Mouse (Mus musculus) embryo, embryonic 11 days (tissue): Measurements from ENCODE around the gene Kcnab1.

Experiments
- DNase-seq: peaks from one replicate; pipeline ENCODE4 v3.0.0-alpha.2; 2015

Kcnab1 gene

DNA sequence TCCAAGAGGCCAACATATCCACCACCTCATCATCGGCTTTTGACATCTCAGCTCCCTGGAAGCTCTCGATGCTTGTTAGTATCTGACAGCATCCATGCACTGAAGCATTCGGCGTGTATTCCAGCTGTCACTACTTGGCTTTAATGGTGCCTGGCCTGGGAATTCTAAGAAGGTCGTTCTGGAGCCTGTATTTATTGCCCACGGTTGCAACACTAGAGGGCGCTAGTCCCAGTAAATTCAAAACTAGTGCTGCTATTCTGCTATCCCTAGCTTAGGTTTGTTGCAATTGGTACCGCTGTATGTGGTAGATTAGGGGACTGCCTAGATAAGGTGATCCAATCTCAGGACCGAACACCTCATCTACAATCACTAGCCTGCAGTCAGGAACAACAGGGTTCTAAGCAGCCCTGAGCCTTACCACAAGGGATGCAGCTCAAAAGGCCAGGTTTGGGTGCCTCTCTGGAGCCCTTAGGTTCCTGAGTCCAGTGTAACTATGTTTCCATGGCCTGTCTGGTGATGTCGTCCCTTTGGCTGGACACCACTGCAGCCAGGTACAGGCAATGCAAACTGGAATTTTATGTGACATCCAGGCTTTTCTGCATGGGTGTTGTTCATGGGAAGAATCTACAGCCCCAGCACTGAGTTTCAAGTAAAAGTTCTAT, 208.8 kb downstream of the Kcnab1 start:
- DNase-seq, result peak; percentile 78

DNA sequence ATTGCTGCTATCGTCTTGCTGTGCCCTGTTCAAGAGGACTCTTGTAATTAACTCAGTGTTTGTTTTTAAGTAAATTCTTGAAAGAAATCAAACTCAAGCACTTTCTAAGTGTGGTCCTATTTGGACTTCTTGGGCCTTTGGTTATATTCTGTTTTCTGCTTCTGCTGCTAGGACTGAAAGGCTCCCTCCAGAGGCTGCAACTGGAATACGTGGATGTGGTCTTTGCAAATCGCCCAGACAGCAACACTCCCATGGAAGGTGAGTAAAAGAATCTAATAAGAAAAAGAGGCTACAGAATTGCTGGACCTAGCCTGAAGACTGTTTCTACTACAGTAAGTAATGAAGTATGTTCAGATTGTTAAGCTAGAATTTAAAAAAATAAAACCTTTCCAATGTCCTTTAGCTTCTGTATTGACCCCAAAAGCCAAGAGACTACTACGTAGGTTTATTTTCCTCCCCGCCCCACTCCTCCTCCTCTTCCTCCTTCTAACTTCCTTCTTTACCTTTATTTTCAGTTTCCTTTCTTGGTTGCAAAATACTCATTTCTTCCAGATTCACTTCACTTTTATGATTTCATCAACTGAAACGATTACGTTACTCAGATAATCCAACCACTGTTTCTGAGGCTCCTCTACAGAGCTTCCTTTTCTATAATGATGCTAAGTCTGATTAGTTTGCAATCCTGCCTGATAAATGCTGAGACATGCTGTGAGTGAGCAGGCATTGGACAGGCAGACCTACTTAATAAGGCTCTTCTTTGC, 210.2 kb downstream of the Kcnab1 start:
- DNase-seq, result peak; percentile 30

- DNase-seq, result no peak
These were observed 211.8 kb downstream of the Kcnab1 start for GRCm38 (mm10) chr3:65320990-65321389.

DNA sequence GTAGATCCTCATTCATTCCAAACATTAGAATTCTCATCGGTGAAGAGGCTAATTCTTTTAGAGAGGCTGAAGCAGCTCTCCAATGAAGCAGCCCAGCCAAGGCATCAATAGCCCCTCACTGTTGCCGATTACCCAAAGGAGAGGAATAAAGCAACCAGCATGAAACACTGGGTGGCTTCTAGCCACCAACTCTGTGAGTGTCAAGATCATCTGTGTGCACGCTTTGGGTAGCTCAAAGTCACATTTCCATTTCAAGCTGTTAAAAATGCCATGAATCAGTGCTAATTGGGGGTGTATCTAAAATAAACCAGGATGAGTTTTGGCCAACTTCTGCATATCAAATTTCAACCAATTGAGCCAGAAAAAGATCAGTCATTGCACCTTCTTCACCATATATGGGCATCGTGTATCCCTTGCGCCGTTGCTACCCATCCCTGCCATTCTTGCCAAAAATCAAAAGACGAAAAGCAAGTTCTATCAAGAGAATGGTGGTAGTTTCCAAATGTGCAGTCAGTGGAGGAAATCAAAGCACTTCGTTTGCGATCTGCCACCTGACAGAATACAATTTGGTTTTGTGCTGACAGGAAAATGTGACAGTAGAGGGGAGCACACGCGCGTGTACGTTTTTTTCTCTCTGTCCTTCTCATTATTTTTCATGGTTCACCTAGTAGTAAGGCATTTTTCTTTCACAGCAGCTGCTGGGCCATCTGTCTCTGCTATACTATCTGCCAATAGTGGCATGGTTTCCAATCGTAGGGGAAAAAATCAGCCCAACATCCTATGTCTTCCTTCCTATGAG, 213.0 kb downstream of the Kcnab1 start:
- DNase-seq, result no peak

GRCm38 (mm10) chr3:65325254-65325653, 216.1 kb downstream of the Kcnab1 start:
- DNase-seq, result no peak

GRCm38 (mm10) chr3:65328814-65329213, 219.6 kb downstream of the Kcnab1 start:
- DNase-seq, result no peak

GRCm38 (mm10) chr3:65337835-65338464, 228.8 kb downstream of the Kcnab1 start:
- DNase-seq, result peak; percentile 31

DNA sequence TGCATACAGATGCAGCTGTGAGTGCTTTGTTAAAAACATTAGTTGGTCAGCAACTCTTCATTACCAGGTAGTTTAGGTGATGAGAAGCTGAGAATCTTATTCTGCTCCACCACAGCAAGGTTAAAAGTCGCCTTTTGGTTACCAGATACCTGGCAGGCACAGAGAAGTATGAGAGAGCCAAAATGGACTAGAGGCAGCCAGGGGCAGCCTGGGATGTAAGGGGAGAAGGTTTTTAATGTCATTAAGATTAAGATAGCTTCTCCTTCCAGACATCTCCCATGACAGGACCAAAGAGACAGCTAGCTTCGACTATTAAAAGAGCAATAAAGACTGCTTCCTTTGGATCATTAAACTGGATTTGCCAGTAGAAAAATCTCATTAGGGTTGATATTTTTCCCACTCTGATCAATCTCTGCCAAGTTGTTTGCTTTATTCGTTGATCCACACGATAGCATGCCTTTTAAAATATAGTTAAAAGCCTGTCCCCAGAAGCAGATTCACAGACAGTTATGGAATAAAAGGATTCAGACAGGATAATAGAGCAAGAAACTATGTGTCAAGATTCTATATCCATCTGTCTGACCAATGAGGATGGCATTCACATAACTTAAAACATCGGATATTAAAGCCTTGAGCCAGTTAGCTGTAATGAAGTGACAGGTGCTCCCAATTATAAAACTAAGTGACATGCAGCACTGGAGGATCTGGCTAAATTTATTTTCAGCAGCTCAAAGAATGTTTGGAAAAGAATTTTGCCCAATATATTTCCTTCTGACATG, 231.2 kb downstream of the Kcnab1 start:
- DNase-seq, result no peak

DNA sequence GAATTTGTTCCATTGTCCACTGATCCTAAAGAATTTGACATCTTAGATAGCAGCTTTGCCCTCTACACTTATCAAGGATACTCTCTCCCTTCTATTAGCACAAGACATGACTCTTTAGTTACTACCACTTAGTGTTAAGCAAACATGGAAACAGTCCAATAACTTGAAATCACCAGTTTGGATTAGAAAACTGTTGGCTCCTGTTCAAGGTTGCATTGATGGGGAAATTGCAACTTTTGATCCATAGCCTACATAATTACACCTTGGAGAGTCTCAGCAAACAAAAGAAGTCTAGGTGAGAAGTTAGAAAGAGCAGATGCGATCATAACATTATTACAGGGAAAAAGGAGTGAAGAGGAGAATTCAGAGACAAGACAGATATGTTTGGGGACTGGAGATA, 237.0 kb downstream of the Kcnab1 start:
- DNase-seq, result no peak

- peak; percentile 57 for DNase-seq
These were observed 243.3 kb downstream of the Kcnab1 start for GRCm38 (mm10) chr3:65352278-65353127.

DNA sequence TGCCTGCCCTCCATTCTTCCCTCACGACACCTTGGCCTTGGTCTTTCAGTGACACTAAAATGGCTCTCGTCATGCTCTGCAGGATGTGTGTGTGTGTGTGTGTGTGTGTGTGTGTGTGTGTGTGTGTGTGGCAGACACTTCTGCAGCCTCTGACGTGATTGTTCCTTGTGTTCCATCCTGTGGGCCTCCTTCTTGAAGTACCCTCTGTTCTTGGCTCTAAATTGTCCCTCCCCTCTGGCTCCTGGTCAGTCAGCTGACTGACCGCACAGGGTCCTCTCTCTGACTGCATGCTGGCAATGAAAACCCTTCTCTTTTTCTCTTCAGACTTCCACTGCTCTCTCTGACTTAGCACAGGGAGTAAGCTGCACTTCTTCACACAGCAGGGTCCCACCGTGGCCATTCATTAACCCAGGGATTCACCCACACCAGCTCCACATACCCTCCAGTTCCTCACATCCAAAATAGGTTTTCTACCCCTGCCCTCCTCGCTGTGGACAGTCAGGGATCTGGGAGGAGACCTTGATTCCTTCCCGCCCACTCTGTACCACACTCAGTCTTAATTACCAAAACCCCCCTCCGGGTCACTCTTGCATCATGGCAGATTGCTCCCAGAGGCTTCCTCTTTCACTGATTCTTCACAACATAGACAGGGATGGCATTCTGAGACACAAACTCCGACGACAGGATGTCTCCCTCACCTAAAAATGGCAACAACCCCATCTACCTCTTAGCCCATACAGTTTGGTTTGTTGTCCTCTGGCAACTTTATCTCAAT, 244.3 kb downstream of the Kcnab1 start:
- no peak for DNase-seq

GRCm38 (mm10) chr3:65355479-65355878, 246.3 kb downstream of the Kcnab1 start:
- no peak for DNase-seq

GRCm38 (mm10) chr3:65358275-65358674, 249.1 kb downstream of the Kcnab1 start:
- no peak for DNase-seq

GRCm38 (mm10) chr3:65358841-65359240, 249.7 kb downstream of the Kcnab1 start:
- no peak for DNase-seq

DNA sequence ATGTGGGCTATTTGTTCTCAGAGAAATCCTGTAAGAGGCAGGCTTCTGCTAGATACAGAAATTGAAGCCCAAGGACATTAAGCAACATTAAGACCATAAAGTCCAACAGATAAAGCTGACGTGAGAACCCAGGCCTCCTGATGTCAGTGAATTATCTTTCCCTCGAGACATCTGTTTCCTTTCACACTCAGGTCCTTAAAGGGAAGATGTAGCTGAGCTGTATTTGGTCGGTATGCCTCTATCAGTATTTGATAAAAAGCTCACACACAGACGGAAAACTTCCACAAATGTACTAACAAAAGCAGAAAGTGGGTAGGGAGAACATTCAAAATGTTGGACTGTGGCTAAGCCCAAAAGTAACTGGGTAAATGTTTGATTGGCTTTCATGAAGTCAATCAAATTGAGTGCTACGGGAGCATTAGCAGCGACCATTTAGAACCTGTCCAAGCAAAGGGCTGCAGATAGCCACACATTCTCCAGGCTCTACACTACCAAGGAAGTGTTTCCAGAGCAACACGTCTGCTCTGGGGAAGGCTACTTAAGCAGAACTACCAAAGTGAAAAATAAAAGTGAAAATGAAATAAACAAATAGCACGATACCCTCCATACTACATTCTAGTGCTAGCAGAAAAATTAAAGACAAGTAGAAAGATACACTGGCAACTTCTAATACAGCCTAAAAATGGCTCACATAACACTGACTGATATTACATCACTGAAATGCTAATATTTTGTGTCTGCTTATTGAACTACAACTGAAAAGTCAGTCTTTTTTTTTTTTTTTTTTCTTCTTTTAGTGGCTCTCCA, 251.2 kb downstream of the Kcnab1 start:
- DNase-seq, result no peak

DNA sequence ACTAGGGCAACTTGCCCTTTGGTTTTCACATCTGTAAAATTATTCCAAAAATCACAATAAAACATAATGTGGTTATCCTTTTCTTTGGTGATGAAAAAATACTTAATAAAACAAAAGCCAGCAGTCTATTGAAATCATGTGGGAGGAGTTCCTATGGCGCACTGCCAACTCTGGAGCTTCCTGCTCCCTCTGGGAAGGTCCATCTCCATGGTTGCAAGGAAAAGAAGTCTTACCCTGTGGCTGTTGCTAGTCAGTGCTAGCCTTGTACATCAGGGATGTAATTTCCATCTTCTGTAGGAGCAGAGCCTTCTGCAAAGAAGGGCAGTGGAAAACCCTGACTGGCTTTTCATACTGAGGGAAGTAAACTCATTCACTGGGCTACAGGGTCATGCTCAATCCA, 254.3 kb downstream of the Kcnab1 start:
- DNase-seq, result no peak

DNA sequence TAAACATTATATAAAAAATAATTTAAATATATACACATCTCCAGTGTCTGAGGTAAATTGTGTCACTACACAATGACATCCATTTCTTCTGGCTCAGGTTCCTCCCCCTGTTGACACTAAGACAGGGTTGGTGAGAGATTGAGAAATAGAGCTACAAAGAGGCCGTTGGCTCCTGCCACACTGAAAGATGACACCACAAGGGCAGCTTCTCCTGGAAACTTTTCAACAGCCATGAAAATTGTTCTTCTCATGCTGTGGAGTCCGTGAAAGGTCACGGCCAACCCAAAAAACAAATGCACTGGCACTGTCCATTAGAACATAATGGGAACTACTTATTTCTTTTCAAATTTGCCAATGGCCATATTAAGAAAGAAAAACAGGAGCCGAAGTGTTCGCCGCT, 256.0 kb downstream of the Kcnab1 start:
- DNase-seq, result no peak

- DNase-seq, result no peak
These were observed 256.9 kb downstream of the Kcnab1 start for GRCm38 (mm10) chr3:65365921-65366710.

GRCm38 (mm10) chr3:65367944-65368343, 258.8 kb downstream of the Kcnab1 start:
- DNase-seq, result no peak
